Mouse (Mus musculus): ENCODE data around the gene Naa16.

GRCm38 (mm10) chr14:79284616-79285015 lies 106.0 kb downstream of the Naa16 start:
- TF ChIP-seq CTCF (IDR thresholded peaks at IDR 0.05; ENCODE audit: control insufficient read depth, insufficient read depth, insufficient replicate concordance, low read depth, low read length): no peak
- TF ChIP-seq POLR2A (IDR thresholded peaks at IDR 0.05; ENCODE audit: control insufficient read depth, low read depth, low read length): no peak

Measured in testis, adult 2 months (tissue).